Mouse (Mus musculus): ENCODE measurements around the gene Irf1. TPM values are rescaled to one million over a fixed set of nuclear protein-coding genes. Genes with fewer than 3 reads are reported as not detected.

The Irf1 gene
- polyA plus RNA-seq, 1 experiment from 2014 or later: 3.7 TPM

- 88% methylated on average over 13 of the region's 13 CpGs for WGBS
- Histone ChIP-seq H3K9me3 (no peaks in the 10 kb centered on the region), H3K4me3 (no peak overlapping the region), H3K4me1 (replicated peaks) (peaks cover 7% of the 10 kb centered on the region), H3K4me2 (no peak overlapping the region), H3K36me3 (no peaks in the 10 kb centered on the region), H3K27ac (replicated peaks) (no peak overlapping the region), H3K9ac (no peak overlapping the region), H3K27me3 (peaks cover 8% of the 10 kb centered on the region)
- no peak for ATAC-seq (ENCODE audit: low FRiP score, low read depth)
Observed at GRCm38 (mm10) chr11:53774659-53775255, 4.9 kb downstream of the Irf1 start.

DNA sequence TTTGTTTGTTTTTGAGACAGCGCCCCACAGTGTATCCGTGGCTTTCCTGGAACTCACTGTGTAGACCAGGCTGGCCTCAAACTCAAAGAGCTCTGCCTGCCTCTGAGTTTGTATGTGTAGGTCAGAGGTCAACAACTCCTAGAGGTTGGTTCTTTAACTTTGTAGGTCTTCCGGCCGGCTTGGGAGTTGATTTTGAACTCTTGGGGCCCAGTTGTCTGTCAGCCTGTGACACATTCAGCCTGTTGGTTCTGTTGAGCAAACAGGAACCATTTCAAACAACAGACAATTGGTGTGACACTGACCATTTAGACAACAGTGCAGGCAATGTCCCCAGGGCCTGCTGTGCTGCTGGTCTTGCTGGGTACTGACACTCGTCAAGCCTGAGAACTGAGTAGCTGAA is 7.9 kb downstream of the Irf1 start:
- Histone ChIP-seq H3K27me3 (no peaks in the 10 kb centered on the region), H3K36me3 (no peaks in the 10 kb centered on the region), H3K27ac (replicated peaks) (no peak overlapping the region), H3K9ac (no peak overlapping the region), H3K9me3 (no peaks in the 10 kb centered on the region), H3K4me2 (no peak overlapping the region), H3K4me3 (no peak overlapping the region), H3K4me1 (replicated peaks) (no peaks in the 10 kb centered on the region)
- ATAC-seq (ENCODE audit: low FRiP score, low read depth): no peak
- 69% methylated on average over 5 of the region's 5 CpGs for WGBS

DNA sequence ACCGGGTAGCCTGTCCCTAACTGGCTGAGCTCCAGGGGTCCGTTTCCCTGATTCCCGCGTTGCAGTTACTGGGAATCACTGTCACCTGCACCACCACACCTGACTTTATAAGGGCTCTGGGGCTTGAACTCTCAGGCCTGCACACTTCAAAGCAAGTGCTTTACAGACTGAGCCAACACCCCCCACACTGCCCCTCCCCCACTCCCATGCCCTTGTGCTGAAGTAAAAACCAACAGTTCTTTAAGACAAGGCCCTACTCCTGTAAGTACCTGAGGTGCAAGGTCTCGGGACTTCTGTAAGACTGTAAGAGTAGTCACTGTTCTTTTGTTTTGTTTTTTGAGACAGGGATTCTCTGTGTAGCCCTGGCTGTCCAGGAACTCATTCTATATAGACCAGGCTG is 8.6 kb downstream of the Irf1 start:
- no peak for ATAC-seq (ENCODE audit: low FRiP score, low read depth)
- H3K4me3 ChIP-seq: no peak overlapping the region
- H3K27ac ChIP-seq (replicated peaks): no peak overlapping the region
- H3K27me3 ChIP-seq: no peaks in the 10 kb centered on the region
- no peaks in the 10 kb centered on the region for H3K4me1 ChIP-seq (replicated peaks)
- WGBS: 86% methylated on average over 5 of the region's 5 CpGs
- H3K9ac ChIP-seq: no peak overlapping the region
- no peak overlapping the region for H3K4me2 ChIP-seq
- H3K36me3 ChIP-seq: no peaks in the 10 kb centered on the region
- H3K9me3 ChIP-seq: no peaks in the 10 kb centered on the region

GRCm38 (mm10) chr11:53779808-53780207 is 10.0 kb downstream of the Irf1 start:
- H3K9me3 ChIP-seq: no peaks in the 10 kb centered on the region
- H3K4me3 ChIP-seq: no peak overlapping the region
- no peaks in the 10 kb centered on the region for H3K36me3 ChIP-seq
- 90% methylated on average over 2 of the region's 2 CpGs for WGBS
- no peak overlapping the region for H3K4me2 ChIP-seq
- H3K4me1 ChIP-seq (replicated peaks): no peaks in the 10 kb centered on the region
- no peaks in the 10 kb centered on the region for H3K27me3 ChIP-seq
- no peak for ATAC-seq (ENCODE audit: low FRiP score, low read depth)
- H3K27ac ChIP-seq (replicated peaks): no peak overlapping the region
- H3K9ac ChIP-seq: no peak overlapping the region

DNA sequence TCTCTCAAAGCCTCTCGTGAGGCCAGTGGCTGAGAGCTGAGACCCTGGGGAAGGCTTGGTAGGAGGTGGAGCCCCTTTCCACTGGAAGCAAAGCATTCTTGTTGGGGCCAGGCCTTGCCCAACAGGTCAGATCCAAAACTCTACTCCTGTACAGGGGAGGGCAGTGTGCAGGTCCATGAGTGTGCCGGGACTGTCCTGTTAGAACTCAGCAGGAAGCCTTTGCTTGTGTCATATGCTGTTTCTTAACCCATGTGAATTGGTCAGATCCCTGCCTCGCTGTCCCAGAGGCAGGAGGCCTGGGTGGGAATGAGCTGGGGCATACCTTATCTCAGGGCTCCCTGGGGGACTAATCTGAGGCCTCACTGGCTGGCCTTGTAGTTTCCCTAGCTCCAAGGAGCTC is 10.4 kb downstream of the Irf1 start:
- no peaks in the 10 kb centered on the region for H3K36me3 ChIP-seq
- H3K27ac ChIP-seq (replicated peaks): no peak overlapping the region
- H3K9ac ChIP-seq: no peak overlapping the region
- H3K4me1 ChIP-seq (replicated peaks): no peaks in the 10 kb centered on the region
- 69% methylated on average over 3 of the region's 3 CpGs for WGBS
- H3K4me2 ChIP-seq: no peak overlapping the region
- no peaks in the 10 kb centered on the region for H3K27me3 ChIP-seq
- no peak for ATAC-seq (ENCODE audit: low FRiP score, low read depth)
- H3K4me3 ChIP-seq: no peak overlapping the region
- H3K9me3 ChIP-seq: no peaks in the 10 kb centered on the region

DNA sequence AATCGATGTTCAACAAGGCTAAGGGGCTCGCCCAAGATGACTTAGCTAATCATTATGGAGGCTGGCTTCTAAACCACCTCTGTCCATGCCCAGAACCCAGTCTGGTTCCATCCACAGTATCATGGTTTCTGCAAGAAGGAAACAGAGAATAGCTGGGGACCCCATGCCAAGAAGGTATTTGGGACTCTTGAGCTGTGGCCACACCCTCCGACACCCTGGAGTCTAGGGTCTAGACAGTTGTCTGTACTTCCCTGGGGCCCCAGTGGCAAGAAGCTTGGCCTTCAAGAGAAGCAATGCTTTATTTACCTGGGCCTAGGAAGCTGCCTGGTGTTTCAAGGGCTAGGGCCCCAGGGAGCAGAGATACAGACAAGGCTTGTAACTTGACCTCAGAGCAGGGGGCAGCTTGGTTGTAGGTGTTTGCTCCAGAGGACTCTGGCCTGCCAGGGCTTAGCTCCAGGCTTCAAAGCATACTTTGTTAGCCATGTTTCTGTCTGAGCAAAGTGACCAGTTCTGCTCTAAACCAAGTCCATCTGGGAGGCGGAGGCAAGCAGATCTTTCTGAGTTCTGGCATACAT is 11.5 kb downstream of the Irf1 start:
- Histone ChIP-seq H3K4me2 (no peak overlapping the region), H3K9me3 (no peaks in the 10 kb centered on the region), H3K27ac (replicated peaks) (no peak overlapping the region), H3K9ac (no peak overlapping the region), H3K4me3 (no peak overlapping the region), H3K27me3 (no peaks in the 10 kb centered on the region), H3K36me3 (no peaks in the 10 kb centered on the region), H3K4me1 (replicated peaks) (no peaks in the 10 kb centered on the region)
- ATAC-seq (ENCODE audit: low FRiP score, low read depth): no peak
- 96% methylated on average over 4 of the region's 4 CpGs for WGBS

- H3K9ac ChIP-seq: no peak overlapping the region
- ATAC-seq (ENCODE audit: low FRiP score, low read depth): no peak
- no peaks in the 10 kb centered on the region for H3K27me3 ChIP-seq
- no peaks in the 10 kb centered on the region for H3K36me3 ChIP-seq
- no peaks in the 10 kb centered on the region for H3K9me3 ChIP-seq
- no peaks in the 10 kb centered on the region for H3K4me1 ChIP-seq (replicated peaks)
- H3K4me3 ChIP-seq: no peak overlapping the region
- H3K4me2 ChIP-seq: no peak overlapping the region
- 93% methylated on average over 7 of the region's 7 CpGs for WGBS
- H3K27ac ChIP-seq (replicated peaks): no peak overlapping the region
Observed at GRCm38 (mm10) chr11:53781964-53782363, 12.2 kb downstream of the Irf1 start.

DNA sequence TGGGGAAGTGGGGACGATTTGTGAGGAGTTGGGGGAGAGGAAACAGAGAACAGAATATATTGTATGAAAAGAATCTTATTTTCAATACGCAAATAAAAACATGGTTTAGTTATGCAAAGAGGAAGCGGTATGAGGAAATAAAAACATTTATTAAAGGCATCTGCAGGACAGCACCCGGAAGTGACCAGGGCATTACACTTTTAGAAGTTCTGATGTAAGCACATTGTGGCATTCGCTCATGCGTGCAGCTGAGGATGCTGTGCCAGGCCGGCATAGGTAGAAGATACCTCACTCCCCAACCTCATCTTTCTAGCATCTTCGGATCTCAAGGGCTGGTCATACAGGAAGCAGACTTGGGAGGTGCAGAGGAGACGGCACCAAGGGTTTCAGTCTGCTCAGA is 13.5 kb downstream of the Irf1 start:
- WGBS: 86% methylated on average over 9 of the region's 9 CpGs
- no peak for ATAC-seq (ENCODE audit: low FRiP score, low read depth)

GRCm38 (mm10) chr11:53785311-53785936 is 15.6 kb downstream of the Irf1 start:
- no peaks in the 10 kb centered on the region for H3K36me3 ChIP-seq
- H3K4me2 ChIP-seq: no peak overlapping the region
- no peak overlapping the region for H3K9ac ChIP-seq
- H3K9me3 ChIP-seq: no peaks in the 10 kb centered on the region
- 85% methylated on average over 3 of the region's 3 CpGs for WGBS
- ATAC-seq (ENCODE audit: low FRiP score, low read depth): no peak
- H3K27ac ChIP-seq (replicated peaks): no peak overlapping the region
- no peaks in the 10 kb centered on the region for H3K27me3 ChIP-seq
- no peak overlapping the region for H3K4me3 ChIP-seq
- no peaks in the 10 kb centered on the region for H3K4me1 ChIP-seq (replicated peaks)

More for the DNA sequence above, 13.5 kb downstream of the Irf1 start:
- H3K36me3 ChIP-seq: no peaks in the 10 kb centered on the region
- H3K27me3 ChIP-seq: no peaks in the 10 kb centered on the region
- no peak overlapping the region for H3K4me2 ChIP-seq
- no peak overlapping the region for H3K27ac ChIP-seq (replicated peaks)
- no peak overlapping the region for H3K9ac ChIP-seq
- no peaks in the 10 kb centered on the region for H3K4me1 ChIP-seq (replicated peaks)
- no peak overlapping the region for H3K4me3 ChIP-seq
- no peaks in the 10 kb centered on the region for H3K9me3 ChIP-seq

DNA sequence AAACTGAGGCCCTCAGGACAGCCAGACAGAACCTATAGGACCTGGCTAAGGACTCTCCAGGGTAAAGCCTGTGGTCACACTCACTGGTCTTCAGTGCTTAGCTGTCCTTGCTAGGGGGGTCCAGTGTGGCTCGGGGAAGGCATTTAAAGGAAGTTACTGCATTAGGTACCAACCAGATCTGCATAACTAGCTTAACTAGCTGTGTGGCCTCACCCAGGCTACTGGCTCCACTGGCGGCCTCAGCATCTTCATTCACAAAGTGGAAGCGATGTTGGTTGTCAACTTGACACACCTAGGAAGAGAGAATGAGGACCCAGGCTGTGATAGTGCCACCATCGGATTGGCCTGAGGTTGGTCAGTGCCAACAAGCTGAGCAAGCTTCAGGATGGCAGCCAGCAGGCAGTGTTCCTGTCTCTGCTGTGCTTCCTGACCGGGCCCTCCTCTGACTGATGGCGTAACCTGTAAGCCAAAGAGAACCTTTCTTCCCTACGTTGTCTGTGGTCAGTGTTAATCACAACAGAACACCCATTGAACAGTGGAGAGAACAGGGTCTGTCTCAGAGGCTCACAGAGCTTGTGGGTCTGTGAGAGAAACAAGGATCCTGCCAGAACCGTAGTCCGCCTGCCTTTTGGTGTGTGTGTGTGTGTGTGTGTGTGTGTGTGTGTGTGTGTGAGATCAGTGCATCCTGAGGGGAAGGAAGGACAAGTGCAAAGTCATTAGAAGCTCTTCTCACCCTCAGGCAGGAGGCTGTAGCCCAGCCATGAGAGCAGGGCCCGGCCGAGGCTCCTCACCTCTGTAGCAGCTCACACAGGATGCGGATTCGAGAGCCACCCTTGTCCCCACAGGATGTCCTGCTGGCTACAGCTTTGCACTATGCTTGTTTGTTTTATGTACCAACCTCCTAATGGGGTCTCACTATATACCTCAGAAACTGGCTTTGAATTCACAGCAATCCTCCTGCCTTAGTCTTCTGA is 16.5 kb downstream of the Irf1 start:
- Histone ChIP-seq H3K4me2 (no peak overlapping the region), H3K4me1 (replicated peaks) (no peaks in the 10 kb centered on the region), H3K4me3 (no peak overlapping the region), H3K27me3 (no peaks in the 10 kb centered on the region), H3K9ac (no peak overlapping the region), H3K36me3 (no peaks in the 10 kb centered on the region), H3K9me3 (no peaks in the 10 kb centered on the region), H3K27ac (replicated peaks) (no peak overlapping the region)
- ATAC-seq (ENCODE audit: low FRiP score, low read depth): no peak
- WGBS: 85% methylated on average over 13 of the region's 13 CpGs

DNA sequence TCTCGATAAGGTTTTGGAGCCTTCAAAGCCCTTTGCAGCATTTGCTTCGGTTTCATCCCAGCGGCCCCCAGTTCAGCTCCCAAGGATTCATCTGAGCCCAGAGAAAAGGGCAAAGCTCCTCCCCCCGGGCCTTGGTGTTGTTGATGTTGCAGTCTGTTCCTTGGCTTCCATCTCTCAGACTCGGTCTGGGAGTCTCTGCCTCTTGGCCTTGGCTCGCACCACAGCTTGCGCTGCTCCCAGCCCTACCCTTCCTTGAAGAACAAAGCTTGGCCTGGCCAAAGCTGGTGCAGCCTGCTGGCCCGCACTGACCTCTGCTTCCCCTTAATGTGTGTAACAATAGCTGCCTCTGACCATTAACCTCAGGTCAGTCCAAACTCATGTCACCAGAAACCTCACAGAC is 18.4 kb downstream of the Irf1 start:
- Histone ChIP-seq H3K27ac (replicated peaks) (no peak overlapping the region), H3K9ac (no peak overlapping the region), H3K4me3 (no peak overlapping the region), H3K27me3 (no peaks in the 10 kb centered on the region), H3K4me1 (replicated peaks) (no peaks in the 10 kb centered on the region), H3K4me2 (no peak overlapping the region), H3K9me3 (no peaks in the 10 kb centered on the region), H3K36me3 (no peaks in the 10 kb centered on the region)
- WGBS: 42% methylated on average over 8 of the region's 8 CpGs
- no peak for ATAC-seq (ENCODE audit: low FRiP score, low read depth)

DNA sequence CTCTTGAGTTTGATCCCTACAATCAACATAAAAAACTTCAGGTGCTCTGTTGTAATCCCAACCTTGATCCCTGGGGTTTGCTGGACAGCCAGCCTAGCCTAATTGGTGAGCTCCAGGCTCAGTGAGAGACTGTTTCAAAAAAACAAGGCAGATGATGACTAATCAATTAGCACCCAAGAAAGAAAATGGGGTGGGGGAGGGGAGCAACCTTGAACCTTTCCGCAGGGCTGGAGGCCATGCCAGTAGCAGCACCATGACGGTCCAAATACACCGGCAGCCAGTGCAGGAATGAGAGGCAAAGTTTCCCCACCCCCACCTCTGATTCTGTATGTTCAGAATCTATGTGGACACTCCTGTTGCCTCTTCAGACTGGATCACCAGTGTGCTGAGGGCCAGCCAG is 19.5 kb downstream of the Irf1 start:
- 89% methylated on average over 3 of the region's 3 CpGs for WGBS
- ATAC-seq (ENCODE audit: low FRiP score, low read depth): no peak
- no peaks in the 10 kb centered on the region for H3K36me3 ChIP-seq

More for the DNA sequence above, 19.5 kb downstream of the Irf1 start:
- no peak overlapping the region for H3K9ac ChIP-seq
- no peaks in the 10 kb centered on the region for H3K9me3 ChIP-seq
- H3K4me1 ChIP-seq (replicated peaks): no peaks in the 10 kb centered on the region
- no peak overlapping the region for H3K4me2 ChIP-seq
- no peak overlapping the region for H3K4me3 ChIP-seq
- H3K27ac ChIP-seq (replicated peaks): no peak overlapping the region
- H3K27me3 ChIP-seq: no peaks in the 10 kb centered on the region
